Mouse (Mus musculus): ENCODE results near the gene Slc35g1. TPM values are rescaled to one million over a fixed set of nuclear protein-coding genes. Genes with fewer than 3 reads are reported as not detected.
"Not testable (repeated sequence)": the region's sequence is repeated elsewhere in the genome, so short reads cannot be mapped to it uniquely, and the experiment has no call there.

Gene Slc35g1
- total RNA-seq, 2 experiments from 2014 or later = 15.1 to 15.3 TPM

DNA sequence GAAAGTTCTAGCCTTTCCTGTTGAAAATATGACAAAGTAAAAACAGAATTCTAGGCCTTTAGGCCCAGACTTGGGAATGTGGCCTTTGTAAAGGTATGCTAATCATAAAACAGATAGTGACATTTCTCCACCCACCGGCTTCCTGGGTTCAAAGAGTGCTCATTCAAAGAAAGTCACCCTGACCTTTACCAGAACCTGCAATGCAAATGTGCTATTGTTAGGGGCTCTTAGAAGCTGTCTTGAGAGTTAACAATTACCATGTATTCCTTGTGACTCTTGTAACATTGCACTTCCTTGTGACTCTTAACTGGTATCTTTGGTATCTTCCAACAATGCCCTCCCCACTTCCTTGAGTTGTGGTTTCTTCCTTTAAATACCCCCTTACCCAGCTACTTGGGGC, 8.8 kb upstream of the Slc35g1 start:
- DNase-seq (ENCODE audit: low spot score in 2 of 2) = not testable (repeated sequence)

DNA sequence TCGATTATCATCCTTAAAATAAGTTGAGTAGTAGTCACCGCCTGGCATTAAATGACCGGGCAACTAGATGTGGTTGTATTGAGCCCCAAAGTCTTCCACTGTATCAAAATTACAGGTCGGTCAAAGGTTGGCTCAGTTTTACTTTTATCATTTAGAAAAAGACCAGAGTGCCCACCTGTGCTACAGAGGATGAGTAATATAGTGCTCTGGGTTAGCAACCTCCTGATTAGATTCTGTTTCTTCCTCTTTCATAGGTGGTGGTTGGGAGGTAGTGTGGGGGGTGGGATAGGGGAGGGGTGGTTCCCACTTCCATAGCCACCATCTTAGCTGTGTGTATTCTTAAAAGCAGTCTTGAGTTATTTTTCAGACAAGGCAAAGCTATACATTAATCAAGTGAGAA, 7.9 kb upstream of the Slc35g1 start:
- DNase-seq (ENCODE audit: low spot score in 2 of 2) = no peak

DNA sequence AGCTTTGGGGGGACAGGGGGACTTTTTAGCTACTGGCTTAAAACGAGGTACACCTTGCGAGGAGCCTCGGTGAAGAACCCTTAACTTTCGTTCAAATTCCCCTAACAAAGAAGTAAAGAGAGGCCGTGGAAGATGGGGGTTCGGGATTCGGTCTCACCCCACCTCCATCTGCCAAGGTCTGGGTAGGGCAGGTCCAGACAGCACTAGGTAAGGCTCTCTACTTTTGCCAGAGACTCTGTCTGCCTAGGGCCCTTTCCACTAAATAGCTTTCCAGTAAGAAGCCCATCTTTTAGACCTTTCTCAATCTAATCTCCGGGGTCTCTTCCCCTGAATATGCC, 822 bp downstream of the Slc35g1 start:
- DNase-seq (ENCODE audit: low spot score in 2 of 2) = no peak

DNA sequence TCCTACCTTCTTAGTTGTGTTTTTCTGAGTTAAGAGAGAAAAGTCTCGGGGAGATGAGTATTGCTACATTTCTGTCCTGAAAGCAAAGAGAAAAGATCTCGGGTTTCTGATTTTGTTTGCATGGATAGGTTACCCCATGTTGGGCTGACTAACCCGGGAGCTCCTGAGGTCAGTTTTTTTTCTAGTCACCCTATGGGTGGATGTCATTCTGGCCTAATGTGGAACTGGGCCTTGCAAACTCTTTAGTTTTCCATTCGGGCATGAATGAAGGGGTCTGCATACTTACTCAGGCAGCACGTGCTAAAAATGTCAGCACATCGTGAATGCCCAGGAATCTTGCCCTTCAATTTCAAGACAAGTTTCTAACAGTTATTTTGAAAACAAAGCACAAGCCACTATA, 1.2 kb downstream of the Slc35g1 start:
- DNase-seq (ENCODE audit: low spot score in 2 of 2) = no peak

DNA sequence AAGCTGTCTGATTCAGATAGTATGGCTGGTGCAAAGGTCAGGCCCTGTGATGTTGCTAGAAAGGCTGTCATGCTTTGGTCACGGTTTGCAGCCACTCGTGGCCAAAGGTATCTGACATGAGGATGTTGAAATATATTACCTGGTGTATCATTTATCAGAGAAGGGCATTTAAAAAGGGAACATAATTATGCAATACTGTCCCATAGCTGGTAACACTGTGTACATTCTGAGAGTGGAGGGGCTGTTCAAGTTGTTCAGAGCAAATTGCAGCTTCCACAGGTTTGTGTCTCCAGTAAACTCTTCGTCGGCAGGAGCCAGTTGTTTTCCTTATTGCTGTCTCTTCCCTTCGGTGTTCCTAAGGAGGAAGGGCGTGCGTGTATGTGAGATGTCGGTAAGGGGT, 3.2 kb downstream of the Slc35g1 start:
- DNase-seq (ENCODE audit: low spot score in 2 of 2) = no peak

DNA sequence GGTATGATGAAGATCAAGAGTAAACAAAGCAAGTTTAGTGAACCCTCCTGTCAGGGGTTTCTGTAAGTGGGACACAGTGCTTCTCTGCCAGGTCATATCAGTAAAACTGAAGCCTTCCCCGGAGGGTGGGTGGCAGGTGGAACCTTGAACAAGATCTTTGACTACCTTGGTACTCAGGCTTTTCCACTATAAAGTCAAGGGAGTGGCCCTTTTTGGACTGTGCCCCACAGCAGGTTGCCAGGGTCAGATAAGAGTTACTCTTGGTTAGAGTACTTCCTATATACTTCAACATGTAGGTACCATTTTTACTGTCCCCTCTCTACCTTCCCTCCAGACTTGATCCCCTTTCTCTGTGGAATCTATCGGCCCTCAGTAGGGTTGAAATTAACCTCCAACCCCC, 5.1 kb downstream of the Slc35g1 start:
- no peak for DNase-seq (ENCODE audit: low spot score in 2 of 2)

DNA sequence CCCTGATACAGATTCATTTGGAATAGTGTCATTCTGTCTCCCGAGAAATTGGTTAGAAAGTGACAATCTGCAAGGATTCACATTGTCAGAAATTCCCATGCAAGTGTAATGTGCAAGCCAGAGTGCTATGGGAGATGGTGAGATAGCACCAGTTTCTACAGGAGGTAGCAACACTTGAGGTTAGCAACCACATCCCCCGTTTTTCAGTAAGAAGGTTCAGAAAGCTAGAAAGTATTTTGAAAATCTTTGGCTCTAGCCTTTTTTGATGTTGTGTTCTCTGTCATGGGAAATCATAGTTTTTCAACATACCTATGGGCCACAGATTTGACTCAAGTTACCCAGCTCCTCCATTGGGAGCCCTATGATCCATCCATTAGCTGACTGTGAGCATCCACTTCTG, 5.6 kb downstream of the Slc35g1 start:
- no peak for DNase-seq (ENCODE audit: low spot score in 2 of 2)

DNA sequence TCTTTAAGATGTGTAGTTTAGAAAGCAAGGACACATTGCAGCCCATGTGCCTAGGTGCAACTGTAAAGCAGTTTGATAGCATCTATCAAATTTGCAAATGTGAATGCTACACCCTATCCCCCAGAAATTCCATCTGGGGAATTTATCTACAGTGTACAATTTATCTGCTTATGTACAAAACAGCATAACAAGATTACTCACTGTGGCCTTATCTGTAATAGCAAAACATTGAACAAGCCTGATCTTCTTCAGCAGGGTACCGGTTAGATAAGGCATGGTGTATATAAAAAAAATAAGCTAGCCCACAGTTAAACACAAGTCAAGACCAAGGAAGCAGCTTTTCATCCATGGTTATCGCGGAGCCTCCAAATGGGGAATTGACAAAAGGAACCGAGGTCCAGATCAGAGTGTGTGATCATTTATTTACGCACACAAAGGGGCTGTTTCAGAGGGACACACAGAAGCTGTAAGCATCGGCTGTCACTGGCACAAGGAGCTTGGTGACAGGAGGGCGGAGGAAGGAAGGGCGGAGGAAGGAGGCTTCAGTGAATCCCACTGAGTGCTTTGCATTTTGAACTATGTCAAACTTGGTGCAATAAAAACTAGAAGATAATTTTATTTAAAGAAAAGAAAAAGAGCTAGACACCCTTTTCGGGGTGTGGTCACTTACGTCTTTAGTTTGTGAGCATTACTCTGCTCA, 14.7 kb downstream of the Slc35g1 start:
- DNase-seq (ENCODE audit: low spot score in 2 of 2) = no peak

DNA sequence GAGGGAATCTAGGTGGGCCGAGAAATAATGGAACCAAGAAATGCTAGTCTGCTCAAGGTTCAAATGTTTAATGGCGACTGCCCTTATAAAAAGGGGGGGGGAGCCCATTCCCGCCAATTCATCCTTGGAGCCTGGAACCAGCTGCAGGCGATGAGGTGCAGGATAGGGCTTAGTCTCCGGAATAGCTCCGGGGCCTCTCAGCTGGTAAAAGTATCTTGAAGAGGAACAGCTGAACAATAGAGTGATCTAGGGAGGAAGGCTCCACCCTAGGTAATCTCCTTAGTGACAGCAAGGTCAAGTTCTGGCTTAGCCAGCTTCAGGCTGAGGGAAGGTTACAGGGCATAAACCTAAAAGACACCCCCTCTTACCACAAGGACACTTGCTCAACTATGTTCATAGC, 18.1 kb downstream of the Slc35g1 start:
- DNase-seq (ENCODE audit: low spot score in 2 of 2) = no peak

DNA sequence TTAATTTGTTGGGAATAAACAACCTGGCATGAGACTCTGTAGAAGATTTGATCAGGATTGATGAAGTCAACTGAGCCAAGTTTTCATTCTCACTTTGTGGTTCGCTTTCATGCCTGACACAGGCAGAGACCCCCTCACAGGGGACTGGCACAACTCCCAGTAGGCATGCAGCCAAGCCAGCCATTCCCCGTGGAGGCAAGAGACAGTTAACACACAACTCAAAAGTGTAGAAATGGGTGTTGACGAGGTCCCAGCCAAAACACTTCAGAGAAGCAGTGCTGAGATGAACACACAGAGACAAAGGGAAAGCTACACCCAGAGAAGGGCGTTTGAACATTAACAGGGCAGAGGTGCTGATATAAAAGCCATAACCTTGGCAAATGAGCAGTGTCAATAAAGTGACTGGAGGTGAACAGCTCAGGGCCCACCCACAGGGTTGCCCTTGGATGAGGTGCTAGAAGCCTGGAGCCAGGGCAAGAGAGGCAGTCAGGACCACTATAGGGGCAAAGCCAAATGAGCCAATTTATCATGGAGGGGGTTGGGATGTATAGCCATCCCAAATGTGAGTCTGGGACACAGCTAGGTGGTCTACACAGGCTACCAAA, 23.1 kb downstream of the Slc35g1 start:
- DNase-seq (ENCODE audit: low spot score in 2 of 2) = no peak

DNA sequence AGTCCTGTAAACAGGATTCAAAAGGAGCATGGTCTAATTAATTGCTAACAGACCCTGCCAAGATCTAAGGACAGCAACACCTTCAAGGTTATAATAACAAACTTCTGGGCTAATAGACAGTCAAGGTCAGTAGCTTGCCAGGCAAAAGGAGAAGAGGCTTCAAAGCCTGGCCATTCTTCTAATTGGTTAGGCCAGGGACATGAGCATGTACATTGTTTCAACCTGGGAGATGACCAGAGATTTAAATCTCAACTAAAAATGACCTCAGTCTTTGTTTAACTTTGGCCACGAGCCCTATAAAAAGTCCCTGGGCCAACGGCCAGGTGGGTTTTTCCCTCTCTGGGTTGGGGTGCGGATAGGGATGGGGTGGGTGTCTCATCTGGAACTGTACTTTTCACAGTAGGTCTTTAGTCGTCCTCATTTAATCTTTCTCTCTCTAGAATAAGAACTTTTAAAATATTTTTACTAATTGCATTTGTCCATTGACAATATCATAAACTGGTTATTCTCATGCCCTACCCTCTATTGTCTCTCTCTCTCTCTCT, 25.0 kb downstream of the Slc35g1 start:
- DNase-seq (ENCODE audit: low spot score in 2 of 2) = no peak

DNA sequence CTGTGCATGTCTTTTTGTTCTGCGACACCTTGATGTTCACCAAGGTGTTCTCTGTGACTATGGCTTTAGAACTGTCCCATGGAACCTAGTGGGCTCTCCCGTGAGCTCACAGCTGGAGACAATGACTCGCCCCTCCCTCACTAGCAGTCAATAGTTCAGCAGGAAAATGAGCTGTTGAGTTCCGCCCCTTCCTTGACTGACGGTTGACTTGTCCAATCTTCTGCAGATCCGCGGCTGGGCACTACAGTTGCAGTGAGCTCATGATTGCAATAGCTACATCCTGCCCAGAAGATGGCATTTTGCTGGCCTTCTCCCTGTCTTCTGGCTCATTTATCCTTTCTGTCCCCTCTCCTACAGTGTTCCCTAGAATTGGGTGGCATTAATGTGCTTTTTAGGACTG, 25.7 kb downstream of the Slc35g1 start:
- peak in 1 of 2 experiments; percentile 8 for DNase-seq (ENCODE audit: low spot score in 2 of 2)

DNA sequence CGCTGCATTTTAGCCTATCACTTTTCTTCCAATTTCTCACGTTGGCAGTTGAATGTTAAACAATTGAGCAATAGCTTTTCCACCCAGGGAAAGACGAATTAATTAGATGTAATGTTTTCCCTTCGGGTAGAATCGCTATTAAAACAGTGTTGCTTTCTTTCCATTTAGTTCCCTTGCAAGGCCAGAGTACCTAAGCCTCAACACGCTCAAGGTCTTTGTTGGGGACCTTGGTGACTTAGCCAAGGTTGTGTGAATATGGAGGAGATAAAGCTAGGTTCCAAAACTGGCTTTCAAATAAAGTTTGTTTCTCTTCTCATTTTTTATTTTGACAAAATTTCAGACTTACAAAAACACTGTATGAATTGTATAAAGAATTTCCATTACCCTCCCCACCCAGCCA, 27.1 kb downstream of the Slc35g1 start:
- no peak for DNase-seq (ENCODE audit: low spot score in 2 of 2)

DNA sequence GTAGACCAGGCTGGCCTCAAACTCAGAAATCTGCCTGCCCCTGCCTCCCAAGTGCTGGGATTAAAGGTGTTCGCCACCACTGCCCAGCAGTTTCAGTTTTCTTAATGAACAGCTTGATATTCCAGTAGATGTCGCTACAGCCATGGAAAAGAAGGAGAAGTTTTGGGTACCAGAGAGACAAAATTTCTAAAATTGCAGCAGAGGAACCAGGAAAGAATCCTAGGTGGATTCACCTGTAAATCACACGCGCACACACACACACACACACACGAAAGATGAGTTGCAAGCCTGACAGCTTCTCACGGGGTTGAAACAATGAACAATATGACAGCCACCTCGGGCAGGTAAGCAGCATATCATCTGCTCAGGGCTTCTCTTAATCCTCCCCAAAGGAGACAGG, 28.1 kb downstream of the Slc35g1 start:
- DNase-seq (ENCODE audit: low spot score in 2 of 2) = no peak

DNA sequence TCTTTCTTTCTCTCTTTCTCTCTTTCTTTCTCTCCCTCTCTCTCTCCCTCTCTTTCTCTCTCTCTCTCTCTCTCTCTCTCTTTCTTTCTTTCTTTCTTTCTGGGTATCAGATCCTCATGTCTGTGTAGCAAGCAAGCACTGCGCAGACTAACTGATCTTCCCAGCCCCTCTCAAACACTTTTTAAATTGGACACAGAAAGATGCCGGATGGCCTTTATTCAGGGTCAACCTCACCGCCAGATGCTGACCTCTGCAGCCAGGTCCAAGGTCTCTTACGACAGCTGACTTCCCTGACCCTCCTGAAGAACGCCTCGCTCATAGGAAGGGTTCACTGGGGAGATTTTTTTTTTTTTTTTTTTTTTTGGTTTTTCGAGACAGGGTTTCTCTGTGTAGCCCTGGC, 28.8 kb downstream of the Slc35g1 start:
- no peak for DNase-seq (ENCODE audit: low spot score in 2 of 2)

DNA sequence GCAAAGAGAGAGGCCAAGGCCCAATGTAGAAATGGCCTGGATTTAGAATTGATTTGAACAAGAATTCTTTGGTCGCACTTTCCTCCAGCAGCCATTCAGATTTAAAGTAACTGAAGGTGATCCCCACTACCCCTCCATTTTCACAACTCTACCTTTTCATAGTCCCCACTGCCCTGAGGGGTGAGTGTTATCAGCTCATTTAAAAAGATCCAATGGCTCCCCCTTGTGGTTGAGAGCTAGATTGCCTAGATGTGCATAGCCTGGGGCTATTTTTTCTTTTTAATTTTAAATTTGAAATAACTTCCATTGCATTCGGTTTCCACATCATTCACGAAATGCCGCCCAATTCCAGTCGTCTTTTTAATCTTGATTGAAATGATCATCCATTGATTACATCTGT, 33.5 kb downstream of the Slc35g1 start:
- peak in 1 of 2 experiments; percentile 33 for DNase-seq (ENCODE audit: low spot score in 2 of 2)

DNA sequence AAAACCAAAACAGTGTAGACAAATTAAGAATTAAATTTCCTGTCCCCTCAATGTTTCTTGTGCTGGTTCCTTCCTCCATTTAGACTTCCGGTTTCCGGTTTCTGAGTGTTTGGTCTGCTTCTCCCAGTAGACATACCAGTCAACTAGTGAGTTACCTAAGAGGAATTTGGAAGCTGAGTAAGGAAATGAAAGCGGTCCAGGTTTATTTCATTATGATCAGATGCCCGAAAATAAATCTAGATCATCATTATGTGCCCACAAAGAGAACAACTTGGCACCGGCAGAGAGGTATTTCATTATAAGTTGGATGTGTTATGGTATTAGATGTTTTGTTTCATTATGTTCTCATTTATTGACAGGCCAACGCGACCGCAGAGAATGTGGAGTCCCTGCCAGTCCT, 34.7 kb downstream of the Slc35g1 start:
- DNase-seq (ENCODE audit: low spot score in 2 of 2) = no peak

DNA sequence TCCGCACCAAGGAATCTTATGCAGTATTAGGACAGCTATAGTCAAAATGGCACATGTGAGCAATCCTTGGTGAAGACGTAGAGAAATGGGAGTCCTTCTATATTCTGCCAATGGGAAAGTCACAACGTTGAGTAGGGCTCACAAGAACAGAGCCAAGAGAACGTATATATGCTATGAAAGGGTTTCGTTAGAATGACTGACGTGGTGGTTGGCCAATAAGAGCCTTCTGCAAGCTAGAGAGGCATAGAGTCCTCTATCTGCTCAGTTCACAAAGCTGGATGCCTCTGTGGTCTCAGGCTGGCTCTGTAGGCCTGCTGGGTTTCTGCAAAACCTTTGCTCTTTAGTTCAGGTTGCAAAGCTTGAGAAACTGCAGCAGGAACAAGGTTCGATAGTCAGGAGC, 35.5 kb downstream of the Slc35g1 start:
- no peak for DNase-seq (ENCODE audit: low spot score in 2 of 2)

DNA sequence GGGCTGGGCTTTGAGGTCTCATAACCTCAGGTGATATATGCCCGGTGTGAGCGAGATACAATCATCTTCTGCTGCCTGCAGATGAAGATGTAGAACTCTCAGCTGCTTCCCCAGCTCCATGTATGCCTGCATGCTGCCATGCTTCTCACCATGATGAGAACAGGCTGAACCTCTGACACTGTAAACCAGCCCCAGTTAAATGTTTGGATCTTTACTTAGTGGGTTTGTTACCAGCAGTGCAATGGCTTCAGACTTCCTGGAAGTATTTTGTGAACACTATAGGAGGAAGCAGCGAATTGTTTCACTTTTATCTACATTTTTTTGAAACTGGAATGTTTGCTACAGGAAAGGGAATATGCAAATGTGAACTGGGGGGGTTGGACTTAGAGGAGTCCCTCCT, 36.2 kb downstream of the Slc35g1 start:
- no peak for DNase-seq (ENCODE audit: low spot score in 2 of 2)

DNA sequence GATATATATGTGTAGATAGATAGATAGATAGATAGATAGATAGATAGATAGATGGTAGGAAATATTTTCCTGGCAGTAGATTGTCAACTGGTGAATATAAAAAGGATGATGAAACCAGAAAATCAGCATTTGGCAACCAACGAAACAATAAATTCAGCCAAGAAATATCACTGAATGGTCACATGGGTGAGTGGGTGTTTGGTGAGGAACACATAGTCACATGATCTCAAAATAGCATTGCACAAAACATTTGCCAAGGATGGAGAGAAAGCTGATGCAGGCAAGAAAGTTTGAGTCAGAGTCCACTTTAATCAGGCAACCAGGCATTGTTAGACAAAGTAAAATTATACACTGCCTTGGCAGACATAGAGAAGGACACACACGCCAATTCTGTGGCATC, 37.6 kb downstream of the Slc35g1 start:
- no peak for DNase-seq (ENCODE audit: low spot score in 2 of 2)

DNA sequence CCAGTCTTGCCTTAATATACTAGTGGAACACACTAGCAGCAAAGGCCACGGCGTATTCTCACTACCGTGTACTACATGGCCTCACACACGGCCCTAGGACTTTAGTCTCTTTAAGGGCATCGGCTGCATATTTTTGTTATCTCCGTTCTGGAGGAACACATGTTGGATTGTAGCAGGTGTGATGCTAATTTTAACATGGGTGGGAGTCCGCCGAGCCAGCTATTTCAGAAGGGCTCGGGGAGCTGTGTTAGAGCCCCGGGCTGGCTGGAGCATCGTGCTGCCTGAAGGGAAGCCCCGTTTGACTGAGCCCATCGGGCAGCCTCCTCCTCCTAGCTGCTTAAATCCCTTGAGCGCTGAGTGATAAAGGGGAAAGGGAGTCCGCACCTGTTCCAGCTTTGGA, 39.4 kb downstream of the Slc35g1 start:
- no peak for DNase-seq (ENCODE audit: low spot score in 2 of 2)

DNA sequence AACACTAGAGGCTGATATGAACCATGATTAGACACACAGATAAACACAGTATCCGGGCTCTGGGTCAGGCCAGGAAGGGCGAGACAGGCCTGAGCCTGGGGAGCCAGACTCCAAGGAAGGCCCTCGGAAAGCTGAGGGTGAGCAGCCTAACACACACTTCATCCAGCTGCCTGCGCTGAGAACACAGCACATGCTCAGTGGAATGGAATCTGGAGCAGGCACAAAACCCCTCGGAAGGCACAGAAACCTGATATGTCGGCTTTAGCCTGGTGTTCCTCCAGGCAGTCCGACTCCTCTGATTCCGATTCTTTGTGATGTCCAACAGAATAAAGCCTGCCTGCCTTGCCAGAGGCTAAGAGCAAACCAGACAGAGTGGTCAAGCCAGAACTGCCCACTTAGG, 46.1 kb downstream of the Slc35g1 start:
- DNase-seq (ENCODE audit: low spot score in 2 of 2) = no peak

DNA sequence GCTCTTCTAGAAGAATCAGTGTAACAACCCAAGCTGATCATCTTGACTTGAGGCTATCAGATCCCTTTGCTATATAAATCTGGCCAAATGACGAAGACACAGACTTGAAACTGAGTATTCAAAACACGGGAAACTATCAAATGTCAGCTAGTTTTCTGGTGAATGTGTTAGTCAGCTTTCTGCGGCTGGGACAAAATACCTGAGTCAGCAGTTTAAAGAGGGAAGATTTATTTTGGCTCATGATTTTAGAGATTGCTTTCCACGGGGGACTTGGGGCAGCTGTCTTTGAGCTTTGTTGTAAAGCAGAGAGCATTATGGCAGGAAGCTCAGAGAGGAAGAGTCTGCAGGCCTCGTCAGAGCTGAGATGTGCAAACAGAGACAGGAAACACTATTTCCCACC, 50.0 kb downstream of the Slc35g1 start:
- no peak for DNase-seq (ENCODE audit: low spot score in 2 of 2)
